Mouse (Mus musculus) ES-Bruce4 (cell line): ENCODE results near the gene Fgf10.

ENCODE experiments used
- CTCF ChIP-seq: IDR thresholded peaks from one replicate; pipeline ENCODE4 v1.8.1; 2011; ENCODE audit warnings: low read depth, low read length
- EP300 ChIP-seq: IDR thresholded peaks from 2 replicates; pipeline ENCODE4 v1.6.1; 2011; ENCODE audit warnings: low read depth, low read length; ENCODE audit not compliant: insufficient read depth

- TF ChIP-seq CTCF (no peak), EP300 (no peak)
These were observed 4.7 kb upstream of the Fgf10 start for GRCm38 (mm10) chr13:118664901-118665300.
